Mouse (Mus musculus): ENCODE measurements at regions not wholly inside any gene's neighbourhood (a gene's known extent, or its start where the extent isn't known, plus 50 kb on each side); places are given as distances from the start of the nearest gene placed in this dataset.

GRCm38 (mm10) chr15:39998063-39998462, 136.1 kb upstream of the 9330182O14Rik start:
- no peak for ATAC-seq
- H3K9ac ChIP-seq: no peak overlapping the region
- H3K27ac ChIP-seq: no peak overlapping the region
- H3K36me3 ChIP-seq (ENCODE audit: poor library complexity, severe bottlenecking): no peaks in the 10 kb centered on the region
- no peak overlapping the region for H3K4me3 ChIP-seq
- WGBS: 91% methylated on average over 5 of the region's 5 CpGs
- H3K4me2 ChIP-seq: no peak overlapping the region
- no peaks in the 10 kb centered on the region for H3K9me3 ChIP-seq (replicated peaks)
- no peaks in the 10 kb centered on the region for H3K27me3 ChIP-seq
- no peaks in the 10 kb centered on the region for H3K4me1 ChIP-seq

GRCm38 (mm10) chr15:40000022-40000421, 134.1 kb upstream of the 9330182O14Rik start:
- Histone ChIP-seq H3K27me3 (no peaks in the 10 kb centered on the region), H3K4me1 (no peaks in the 10 kb centered on the region), H3K4me2 (no peak overlapping the region), H3K36me3 (ENCODE audit: poor library complexity, severe bottlenecking) (no peaks in the 10 kb centered on the region), H3K4me3 (no peak overlapping the region), H3K27ac (no peak overlapping the region), H3K9ac (no peak overlapping the region), H3K9me3 (replicated peaks) (no peaks in the 10 kb centered on the region)
- no peak for ATAC-seq
- 90% methylated on average over 5 of the region's 5 CpGs for WGBS

GRCm38 (mm10) chr15:40005096-40005495, 129.1 kb upstream of the 9330182O14Rik start:
- no peaks in the 10 kb centered on the region for H3K9me3 ChIP-seq (replicated peaks)
- no peak overlapping the region for H3K4me3 ChIP-seq
- WGBS: 81% methylated on average over 16 of the region's 16 CpGs
- H3K4me2 ChIP-seq: no peak overlapping the region
- no peaks in the 10 kb centered on the region for H3K4me1 ChIP-seq
- H3K36me3 ChIP-seq (ENCODE audit: poor library complexity, severe bottlenecking): no peaks in the 10 kb centered on the region
- H3K9ac ChIP-seq: no peak overlapping the region
- no peak overlapping the region for H3K27ac ChIP-seq
- ATAC-seq: no peak
- no peaks in the 10 kb centered on the region for H3K27me3 ChIP-seq

- Histone ChIP-seq H3K9ac (no peak overlapping the region), H3K4me3 (no peak overlapping the region), H3K4me1 (no peaks in the 10 kb centered on the region), H3K9me3 (replicated peaks) (no peaks in the 10 kb centered on the region), H3K27ac (no peak overlapping the region), H3K27me3 (no peaks in the 10 kb centered on the region), H3K36me3 (ENCODE audit: poor library complexity, severe bottlenecking) (no peaks in the 10 kb centered on the region), H3K4me2 (no peak overlapping the region)
- 11% methylated on average over 5 of the region's 5 CpGs for WGBS
- no peak for ATAC-seq
These were observed 126.3 kb upstream of the 9330182O14Rik start for GRCm38 (mm10) chr15:40007844-40008243.

DNA sequence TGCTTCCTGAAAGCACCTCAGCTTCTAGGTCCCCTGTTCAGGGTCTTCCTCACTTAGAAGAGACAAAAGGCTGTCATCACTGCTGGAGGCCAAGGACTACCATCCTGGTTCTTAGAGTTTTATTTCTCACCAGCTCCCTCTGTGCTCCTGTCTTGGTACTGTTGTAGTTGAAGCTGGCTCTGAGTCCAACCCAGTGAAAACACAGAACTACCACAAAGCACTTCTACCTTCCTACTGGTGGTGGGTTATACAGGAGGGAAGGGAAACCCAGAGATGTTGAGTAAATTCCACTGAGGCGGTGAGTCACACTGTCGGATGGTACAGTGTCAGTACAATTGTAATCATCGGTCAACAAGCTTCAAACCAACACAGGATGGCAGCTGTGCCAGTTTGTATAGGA, 120.3 kb upstream of the 9330182O14Rik start:
- H3K4me3 ChIP-seq: no peak overlapping the region
- H3K27ac ChIP-seq: no peak overlapping the region
- H3K9ac ChIP-seq: no peak overlapping the region
- no peak overlapping the region for H3K4me2 ChIP-seq
- no peaks in the 10 kb centered on the region for H3K9me3 ChIP-seq (replicated peaks)
- peaks cover 17% of the 10 kb centered on the region for H3K4me1 ChIP-seq
- H3K27me3 ChIP-seq: no peaks in the 10 kb centered on the region
- 95% methylated on average over 3 of the region's 3 CpGs for WGBS
- ATAC-seq: no peak
- H3K36me3 ChIP-seq (ENCODE audit: poor library complexity, severe bottlenecking): no peaks in the 10 kb centered on the region

- H3K9me3 ChIP-seq (replicated peaks): no peaks in the 10 kb centered on the region
- H3K27me3 ChIP-seq: no peaks in the 10 kb centered on the region
- WGBS: 79% methylated on average over 2 of the region's 2 CpGs
- no peak overlapping the region for H3K27ac ChIP-seq
- no peak overlapping the region for H3K9ac ChIP-seq
- H3K4me3 ChIP-seq: no peak overlapping the region
- H3K4me2 ChIP-seq: no peak overlapping the region
- peaks cover 21% of the 10 kb centered on the region for H3K4me1 ChIP-seq
- no peak for ATAC-seq
- no peaks in the 10 kb centered on the region for H3K36me3 ChIP-seq (ENCODE audit: poor library complexity, severe bottlenecking)
These were observed 117.1 kb upstream of the 9330182O14Rik start for GRCm38 (mm10) chr15:40017019-40017418.

- no peaks in the 10 kb centered on the region for H3K36me3 ChIP-seq (ENCODE audit: poor library complexity, severe bottlenecking)
- H3K4me1 ChIP-seq: peaks cover 21% of the 10 kb centered on the region
- H3K9ac ChIP-seq: no peak overlapping the region
- 13% methylated on average over 6 of the region's 6 CpGs for WGBS
- H3K27me3 ChIP-seq: no peaks in the 10 kb centered on the region
- ATAC-seq: no peak
- H3K4me3 ChIP-seq: no peak overlapping the region
- no peaks in the 10 kb centered on the region for H3K9me3 ChIP-seq (replicated peaks)
- H3K27ac ChIP-seq: no peak overlapping the region
- H3K4me2 ChIP-seq: peak overlapping the region; percentile 36
These were observed 116.6 kb upstream of the 9330182O14Rik start for GRCm38 (mm10) chr15:40017597-40017996.

GRCm38 (mm10) chr15:40018047-40018791, 115.9 kb upstream of the 9330182O14Rik start:
- Histone ChIP-seq H3K4me2 (peak overlapping the region; percentile 36), H3K27me3 (no peaks in the 10 kb centered on the region), H3K36me3 (ENCODE audit: poor library complexity, severe bottlenecking) (no peaks in the 10 kb centered on the region), H3K4me1 (peaks cover 21% of the 10 kb centered on the region), H3K9me3 (replicated peaks) (no peaks in the 10 kb centered on the region), H3K9ac (no peak overlapping the region), H3K27ac (no peak overlapping the region), H3K4me3 (peak overlapping the region; percentile 9; the same call in 1 of the 2 replicates)
- no peak; the same call in 1 of the 2 replicates for ATAC-seq
- WGBS: 10% methylated on average over 12 of the region's 12 CpGs

GRCm38 (mm10) chr15:40018792-40019151, 115.4 kb upstream of the 9330182O14Rik start:
- no peak overlapping the region for H3K4me3 ChIP-seq
- no peak overlapping the region for H3K9ac ChIP-seq
- peak overlapping the region; percentile 1; the same call in 1 of the 2 replicates for H3K4me2 ChIP-seq
- no peak overlapping the region for H3K27ac ChIP-seq
- H3K4me1 ChIP-seq: peaks cover 21% of the 10 kb centered on the region
- H3K36me3 ChIP-seq (ENCODE audit: poor library complexity, severe bottlenecking): no peaks in the 10 kb centered on the region
- ATAC-seq: peak; percentile 83
- H3K9me3 ChIP-seq (replicated peaks): no peaks in the 10 kb centered on the region
- 28% methylated on average over 8 of the region's 8 CpGs for WGBS
- no peaks in the 10 kb centered on the region for H3K27me3 ChIP-seq

- H3K9me3 ChIP-seq (replicated peaks): no peaks in the 10 kb centered on the region
- H3K27me3 ChIP-seq: no peaks in the 10 kb centered on the region
- H3K27ac ChIP-seq: no peak overlapping the region
- WGBS: 88% methylated on average over 8 of the region's 8 CpGs
- no peak overlapping the region for H3K4me3 ChIP-seq
- H3K36me3 ChIP-seq (ENCODE audit: poor library complexity, severe bottlenecking): no peaks in the 10 kb centered on the region
- ATAC-seq: peak; percentile 34
- H3K9ac ChIP-seq: no peak overlapping the region
- peaks cover 21% of the 10 kb centered on the region for H3K4me1 ChIP-seq
- H3K4me2 ChIP-seq: no peak overlapping the region
These were observed 114.9 kb upstream of the 9330182O14Rik start for GRCm38 (mm10) chr15:40019226-40019625.

- H3K4me1 ChIP-seq: peaks cover 18% of the 10 kb centered on the region
- H3K36me3 ChIP-seq (ENCODE audit: poor library complexity, severe bottlenecking): no peaks in the 10 kb centered on the region
- no peaks in the 10 kb centered on the region for H3K9me3 ChIP-seq (replicated peaks)
- no peak overlapping the region for H3K27ac ChIP-seq
- H3K27me3 ChIP-seq: no peaks in the 10 kb centered on the region
- no peak overlapping the region for H3K4me3 ChIP-seq
- H3K9ac ChIP-seq: no peak overlapping the region
- ATAC-seq: no peak
- H3K4me2 ChIP-seq: no peak overlapping the region
These were observed 114.1 kb upstream of the 9330182O14Rik start for GRCm38 (mm10) chr15:40020097-40020496.

DNA sequence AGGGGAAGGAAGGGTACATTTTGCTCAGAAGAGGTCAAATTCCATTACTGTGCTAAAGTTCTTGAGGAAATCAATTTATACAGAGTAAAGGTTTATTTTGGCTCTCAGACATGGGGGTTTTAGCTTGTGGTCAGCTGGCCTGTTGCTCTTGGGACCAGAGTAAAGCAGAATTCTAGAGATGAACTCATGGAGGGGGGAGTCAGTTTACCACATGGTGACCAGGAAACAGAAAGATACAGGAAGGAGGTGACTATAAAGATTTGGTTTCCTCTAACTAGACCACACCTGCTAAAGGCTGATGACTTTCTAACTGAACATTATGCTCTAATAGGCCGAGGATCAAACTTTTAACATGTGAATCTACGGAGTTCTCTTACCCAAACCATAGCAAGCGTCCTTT, 113.5 kb upstream of the 9330182O14Rik start:
- 97% methylated on average over 3 of the region's 3 CpGs for WGBS

DNA sequence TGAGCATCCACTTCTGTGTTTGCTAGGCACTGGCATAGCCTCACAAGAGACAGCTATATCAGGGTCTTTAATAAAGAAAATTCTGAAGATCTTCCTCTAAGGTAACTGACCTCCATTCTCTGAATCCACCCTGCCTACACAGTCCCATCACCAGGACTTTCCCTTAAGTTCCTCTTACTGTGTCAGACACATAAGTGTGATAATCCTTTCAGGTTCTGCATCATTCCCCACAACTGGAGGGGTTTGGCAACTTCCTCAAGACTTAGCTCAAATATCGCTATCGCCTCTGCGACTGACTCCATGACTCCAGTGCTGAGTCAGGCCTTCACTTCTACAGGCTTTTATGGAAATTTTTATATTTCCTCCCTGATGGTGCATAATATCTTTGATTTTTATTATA, 111.0 kb upstream of the 9330182O14Rik start:
- ATAC-seq: no peak
- no peak overlapping the region for H3K4me2 ChIP-seq
- WGBS: 92% methylated on average over 3 of the region's 3 CpGs
- H3K9ac ChIP-seq: no peak overlapping the region
- H3K36me3 ChIP-seq (ENCODE audit: poor library complexity, severe bottlenecking): no peaks in the 10 kb centered on the region
- no peaks in the 10 kb centered on the region for H3K27me3 ChIP-seq
- no peak overlapping the region for H3K27ac ChIP-seq
- peaks cover 10% of the 10 kb centered on the region for H3K4me1 ChIP-seq
- no peaks in the 10 kb centered on the region for H3K9me3 ChIP-seq (replicated peaks)
- H3K4me3 ChIP-seq: no peak overlapping the region

More for the DNA sequence above, 113.5 kb upstream of the 9330182O14Rik start:
- Histone ChIP-seq H3K4me3 (no peak overlapping the region), H3K36me3 (ENCODE audit: poor library complexity, severe bottlenecking) (no peaks in the 10 kb centered on the region), H3K27me3 (no peaks in the 10 kb centered on the region), H3K4me2 (no peak overlapping the region), H3K27ac (no peak overlapping the region), H3K9me3 (replicated peaks) (no peaks in the 10 kb centered on the region), H3K4me1 (peaks cover 18% of the 10 kb centered on the region), H3K9ac (no peak overlapping the region)
- no peak for ATAC-seq
